Comparison of ENCODE assay signal across 8 mouse cellular contexts in genomic region chr2:92434375-92434745, GRCm38 (mm10). TPM values are rescaled to one million over a fixed set of nuclear protein-coding genes. Genes with fewer than 3 reads are reported as not detected.
DNase-seq lines count a peak whose midpoint lies in the region; ATAC-seq and TF ChIP-seq lines count a peak whose summit lies in the region.

No protein-coding gene starts in this region.

- no peak for DNase-seq in frontal cortex, postnatal 36 days (ENCODE audit: low spot score in 2 of 2)
- no peak for DNase-seq in ES-E14 (ENCODE audit: low read depth, low spot score)
- DNase-seq in hindbrain, embryonic 10.5 days (ENCODE audit: low spot score): no peak
- peak; percentile 68 for DNase-seq in lung, postnatal 36 days
- DNase-seq in right cerebral cortex, adult 2 months (ENCODE audit: low spot score in 2 of 2): no peak
- DNase-seq in cerebellum, adult 11 months: no peak

- in situ Hi-C loops in ES-E14 (cut with MboI; ENCODE audit: low sequenced_read_pairs in 2 of 2, unreplicated experiment in 2 of 2): loop anchor here in 1 of 2 experiments (10.0 kb wide), 1 partner anchor 470 kb away; no protein-coding TSS in a partner anchor

- peak; percentile 14 for ATAC-seq in frontal cortex, adult (ENCODE audit: low TSS enrichment)
- no peak for ATAC-seq in erythroid progenitor cell, adult 5-6 weeks (replicated peaks; ENCODE audit: low FRiP score, poor library complexity, severe bottlenecking)

- H3K27ac ChIP-seq in ES-E14 (ENCODE audit: insufficient read depth, low read depth, low read length, poor library complexity, severe bottlenecking): no peak overlapping the region
- peak overlapping the region; percentile 84 for H3K27ac ChIP-seq in hindbrain, embryonic 10.5 days

- H3K36me3 ChIP-seq in ES-E14 (ENCODE audit: control insufficient read depth, insufficient read depth, low read length, poor library complexity, severe bottlenecking): no peaks in the 10 kb centered on the region
- no peaks in the 10 kb centered on the region for H3K36me3 ChIP-seq in hindbrain, embryonic 10.5 days

- peaks cover 9% of the 10 kb centered on the region; the same call in 1 of the 2 replicates for H3K27me3 ChIP-seq in hindbrain, embryonic 10.5 days (ENCODE audit: insufficient read depth, poor library complexity, severe bottlenecking)

- 11% methylated on average over 12 of the region's 12 CpGs for WGBS in hindbrain, embryonic 10.5 days

- H3K9ac ChIP-seq in ES-E14 (ENCODE audit: insufficient read depth, low read depth, low read length, poor library complexity, severe bottlenecking): peak overlapping the region; percentile 40

- no peaks in the 10 kb centered on the region for H3K9me3 ChIP-seq in ES-E14 (ENCODE audit: control insufficient read depth, insufficient read depth, low read depth, low read length)
- no peaks in the 10 kb centered on the region for H3K9me3 ChIP-seq in hindbrain, embryonic 10.5 days

- peaks cover 11 to 13% of the 10 kb centered on the region in 2 experiments for H3K4me1 ChIP-seq in ES-E14 (ENCODE audit: control insufficient read depth in 2 of 2, insufficient read depth in 2 of 2, low read length in 2 of 2, poor library complexity in 1 of 2)
- peaks cover 55% of the 10 kb centered on the region for H3K4me1 ChIP-seq in hindbrain, embryonic 10.5 days (replicated peaks)

- peak overlapping the region; percentile 41 to 61 for H3K4me3 ChIP-seq in ES-E14 (ENCODE audit: insufficient read depth in 1 of 2, low read depth in 1 of 2, low read length in 2 of 2, poor library complexity in 1 of 2, severe bottlenecking in 1 of 2)
- peak overlapping the region; percentile 95 for H3K4me3 ChIP-seq in hindbrain, embryonic 10.5 days

TF ChIP-seq in ES-E14, 5 proteins besides CTCF, POLR2A, EP300 and RAD21:
- TF ChIP-seq ZC3H11A (IDR thresholded peaks at IDR 0.05; ENCODE audit: borderline replicate concordance, low read depth, low read length): no peak
- TF ChIP-seq ZNF384 (IDR thresholded peaks at IDR 0.05; ENCODE audit: low read depth, low read length): no peak
- TF ChIP-seq CHD2 (IDR thresholded peaks at IDR 0.05; ENCODE audit: low read depth, low read length): no peak
- TF ChIP-seq HCFC1 (IDR thresholded peaks at IDR 0.05; ENCODE audit: borderline replicate concordance, insufficient read depth, low read length): no peak
- no peak for TF ChIP-seq MAFK (IDR thresholded peaks at IDR 0.05; ENCODE audit: insufficient read depth, low read depth, low read length)

RNA-seq across cellular contexts. Expression of gene Cry2, which starts 0.5 kb away (rescaled TPM):
- 11.7 and 19.3 TPM in 2 replicates for total RNA-seq in ES-E14 (2012; rRNA removed)
- polyA plus RNA-seq in hindbrain, embryonic 10.5 days (2016; fragmentation: Nextera tagmentation; extraction: Ambion mirVana): 26.0 and 31.7 TPM in 2 replicates
- total RNA-seq in erythroid progenitor cell, adult 5-6 weeks (2015; ENCODE audit: low replicate concordance): 1.8 and 5.0 TPM in 2 replicates
- total RNA-seq in erythroid progenitor cell, adult 5-6 weeks (2017; ENCODE audit: low replicate concordance): 1.9 and 2.7 TPM in 2 replicates

RNA-seq across cellular contexts. Expression of gene Slc35c1, which starts 26.0 kb away (rescaled TPM):
- 4.8 and 5.2 TPM in 2 replicates for total RNA-seq in ES-E14 (2012; rRNA removed)
- 13.8 and 14.0 TPM in 2 replicates for polyA plus RNA-seq in hindbrain, embryonic 10.5 days (2016; fragmentation: Nextera tagmentation; extraction: Ambion mirVana)
- total RNA-seq in erythroid progenitor cell, adult 5-6 weeks (2015; ENCODE audit: low replicate concordance): 7.1 and 9.0 TPM in 2 replicates
- total RNA-seq in erythroid progenitor cell, adult 5-6 weeks (2017; ENCODE audit: low replicate concordance): 2.7 and 9.2 TPM in 2 replicates

RNA-seq across cellular contexts. Expression of gene Mapk8ip1, which starts 33.3 kb away (rescaled TPM):
- total RNA-seq in ES-E14 (2012; rRNA removed): 10.1 and 11.6 TPM in 2 replicates
- polyA plus RNA-seq in hindbrain, embryonic 10.5 days (2016; fragmentation: Nextera tagmentation; extraction: Ambion mirVana): 55.0 and 75.5 TPM in 2 replicates
- not detected in 2 replicates for total RNA-seq in erythroid progenitor cell, adult 5-6 weeks (2015; ENCODE audit: low replicate concordance)
- 0.13 TPM in 1 of 2 replicates, not detected in the other for total RNA-seq in erythroid progenitor cell, adult 5-6 weeks (2017; ENCODE audit: low replicate concordance)

RNA-seq across cellular contexts. Expression of gene 1700029I15Rik, which starts 52.0 kb away (rescaled TPM):
- total RNA-seq in ES-E14 (2012; rRNA removed): 1.3 and 1.6 TPM in 2 replicates
- polyA plus RNA-seq in hindbrain, embryonic 10.5 days (2016; fragmentation: Nextera tagmentation; extraction: Ambion mirVana): 3.3 and 4.3 TPM in 2 replicates
- total RNA-seq in erythroid progenitor cell, adult 5-6 weeks (2015; ENCODE audit: low replicate concordance): 1.3 TPM in 1 of 2 replicates, not detected in the other
- not detected in 2 replicates for total RNA-seq in erythroid progenitor cell, adult 5-6 weeks (2017; ENCODE audit: low replicate concordance)

RNA-seq across cellular contexts. Expression of gene Large2, which starts 59.7 kb away (rescaled TPM):
- 10.3 and 17.5 TPM in 2 replicates for total RNA-seq in ES-E14 (2012; rRNA removed)
- polyA plus RNA-seq in hindbrain, embryonic 10.5 days (2016; fragmentation: Nextera tagmentation; extraction: Ambion mirVana): 7.8 and 12.5 TPM in 2 replicates
- total RNA-seq in erythroid progenitor cell, adult 5-6 weeks (2015; ENCODE audit: low replicate concordance): not detected in 2 replicates
- total RNA-seq in erythroid progenitor cell, adult 5-6 weeks (2017; ENCODE audit: low replicate concordance): not detected in 2 replicates
